Mouse (Mus musculus): ENCODE data around the gene Ddx42.

DNA sequence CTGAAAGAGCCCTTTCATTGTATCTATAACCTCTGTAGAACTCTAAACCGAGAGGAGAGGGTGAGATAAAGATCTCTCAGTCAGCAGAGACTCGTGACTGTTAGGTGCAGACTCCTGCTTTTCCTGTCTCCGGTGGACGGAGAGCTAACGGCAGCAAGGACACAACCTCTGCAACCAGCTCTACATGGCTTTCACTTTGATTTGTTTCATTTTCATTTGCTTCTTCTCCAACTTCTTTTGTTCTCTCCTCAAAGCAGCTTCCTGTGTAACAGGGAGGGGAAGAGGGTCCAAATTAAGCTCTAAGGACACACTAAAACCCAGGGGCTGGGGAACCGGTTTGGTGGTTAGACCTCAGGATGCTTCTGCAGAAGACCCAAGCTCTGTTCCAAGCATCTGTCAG, 16.0 kb upstream of the Ddx42 start:
- no peak for TF ChIP-seq EP300 (IDR thresholded peaks at IDR 0.05)
- TF ChIP-seq CTCF (IDR thresholded peaks at IDR 0.05) = no peak

Measured in lung, postnatal 0 days (tissue).